Mouse (Mus musculus): Measurements from ENCODE around the gene Plgrkt. TPM values are rescaled to one million over a fixed set of nuclear protein-coding genes. Genes with fewer than 3 reads are reported as not detected.

Gene Plgrkt
- polyA plus RNA-seq, 1 experiment from 2014 or later = 90.5 TPM

DNA sequence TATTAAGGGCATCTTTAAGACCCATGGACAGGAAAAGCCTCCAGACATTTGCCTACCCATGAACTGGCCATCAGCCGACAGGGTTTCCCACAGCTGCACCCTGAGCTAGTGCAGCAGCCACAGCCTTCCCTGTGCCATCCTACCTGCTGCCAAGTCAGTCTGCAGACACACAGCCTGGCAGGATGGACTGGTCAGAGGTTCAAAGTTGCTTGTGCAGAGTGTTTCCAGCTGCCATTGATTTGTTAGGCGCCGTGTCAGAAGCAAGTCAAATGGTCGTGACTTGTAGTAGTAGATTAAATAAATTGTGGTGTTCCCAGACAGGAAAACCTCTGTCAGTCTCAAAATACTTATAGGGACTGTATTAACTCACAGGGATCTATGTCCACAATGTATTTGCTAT lies 36.1 kb upstream of the Plgrkt start:
- WGBS = 89% methylated on average over 4 of the region's 4 CpGs
- no peaks in the 10 kb centered on the region for H3K36me3 ChIP-seq (ENCODE audit: control insufficient read depth, insufficient read depth, low read length)
- no peak overlapping the region for H3K4me3 ChIP-seq (ENCODE audit: low read depth, low read length)
- no peak overlapping the region for H3K4me2 ChIP-seq (ENCODE audit: low read depth, low read length)
- no peaks in the 10 kb centered on the region for H3K27me3 ChIP-seq (ENCODE audit: control insufficient read depth, insufficient read depth, low read length)
- ATAC-seq (ENCODE audit: low read depth) = no peak
- no peak overlapping the region for H3K27ac ChIP-seq (ENCODE audit: low read depth, low read length)
- H3K9ac ChIP-seq (replicated peaks; ENCODE audit: low read depth, low read length) = no peak overlapping the region
- no peaks in the 10 kb centered on the region for H3K4me1 ChIP-seq (ENCODE audit: control insufficient read depth, insufficient read depth, low read length)
- no peaks in the 10 kb centered on the region for H3K9me3 ChIP-seq (ENCODE audit: control insufficient read depth, low read length)

DNA sequence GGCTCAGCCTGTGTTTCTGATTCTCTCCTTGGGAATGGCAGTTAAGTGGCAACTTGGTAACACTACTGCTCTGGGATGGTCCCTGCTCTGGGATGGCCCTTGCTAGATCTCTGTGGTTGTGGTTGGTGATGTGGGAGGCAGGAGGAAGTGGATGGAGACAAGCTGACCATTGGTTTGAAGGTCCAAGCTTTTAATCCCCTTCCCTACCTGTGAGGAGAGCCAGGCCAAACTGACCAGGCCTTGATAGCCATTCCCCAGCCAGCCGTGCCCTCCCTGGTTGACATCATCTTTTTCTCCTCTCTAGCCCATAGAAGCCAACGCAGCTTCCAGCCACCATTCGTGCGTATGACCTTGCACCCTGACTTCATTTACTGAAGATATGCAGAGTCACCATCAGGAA lies 35.4 kb upstream of the Plgrkt start:
- Histone ChIP-seq H3K9ac (replicated peaks; ENCODE audit: low read depth, low read length) (no peak overlapping the region), H3K27me3 (ENCODE audit: control insufficient read depth, insufficient read depth, low read length) (no peaks in the 10 kb centered on the region), H3K9me3 (ENCODE audit: control insufficient read depth, low read length) (no peaks in the 10 kb centered on the region), H3K4me3 (ENCODE audit: low read depth, low read length) (no peak overlapping the region), H3K27ac (ENCODE audit: low read depth, low read length) (no peak overlapping the region), H3K36me3 (ENCODE audit: control insufficient read depth, insufficient read depth, low read length) (no peaks in the 10 kb centered on the region), H3K4me1 (ENCODE audit: control insufficient read depth, insufficient read depth, low read length) (no peaks in the 10 kb centered on the region), H3K4me2 (ENCODE audit: low read depth, low read length) (no peak overlapping the region)
- no peak for ATAC-seq (ENCODE audit: low read depth)
- 95% methylated on average over 4 of the region's 4 CpGs for WGBS

DNA sequence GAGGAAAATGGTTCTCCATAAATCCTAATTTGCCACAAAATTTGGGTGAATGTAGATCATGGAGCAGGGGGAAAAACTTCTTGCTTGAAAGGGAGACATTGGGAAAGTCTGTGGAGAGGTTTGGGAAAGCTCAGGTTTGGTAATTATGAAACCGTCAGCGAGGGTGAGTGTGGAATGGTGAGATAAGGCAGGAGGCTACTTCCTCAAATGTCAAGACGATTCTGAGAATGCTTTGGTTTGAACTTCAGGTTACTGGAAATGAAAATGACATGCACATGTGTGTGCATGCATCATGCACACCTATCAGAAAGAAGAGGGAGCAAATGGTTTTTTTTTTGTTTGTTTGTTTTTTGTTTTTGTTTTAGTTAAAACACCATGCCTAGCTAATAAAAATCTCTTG lies 33.3 kb upstream of the Plgrkt start:
- H3K4me2 ChIP-seq (ENCODE audit: low read depth, low read length) = no peak overlapping the region
- no peaks in the 10 kb centered on the region for H3K36me3 ChIP-seq (ENCODE audit: control insufficient read depth, insufficient read depth, low read length)
- no peaks in the 10 kb centered on the region for H3K27me3 ChIP-seq (ENCODE audit: control insufficient read depth, insufficient read depth, low read length)
- no peak for ATAC-seq (ENCODE audit: low read depth)
- no peaks in the 10 kb centered on the region for H3K9me3 ChIP-seq (ENCODE audit: control insufficient read depth, low read length)
- H3K9ac ChIP-seq (replicated peaks; ENCODE audit: low read depth, low read length) = no peak overlapping the region
- WGBS = 95% methylated on average over 3 of the region's 3 CpGs
- no peaks in the 10 kb centered on the region for H3K4me1 ChIP-seq (ENCODE audit: control insufficient read depth, insufficient read depth, low read length)
- no peak overlapping the region for H3K4me3 ChIP-seq (ENCODE audit: low read depth, low read length)
- H3K27ac ChIP-seq (ENCODE audit: low read depth, low read length) = no peak overlapping the region

DNA sequence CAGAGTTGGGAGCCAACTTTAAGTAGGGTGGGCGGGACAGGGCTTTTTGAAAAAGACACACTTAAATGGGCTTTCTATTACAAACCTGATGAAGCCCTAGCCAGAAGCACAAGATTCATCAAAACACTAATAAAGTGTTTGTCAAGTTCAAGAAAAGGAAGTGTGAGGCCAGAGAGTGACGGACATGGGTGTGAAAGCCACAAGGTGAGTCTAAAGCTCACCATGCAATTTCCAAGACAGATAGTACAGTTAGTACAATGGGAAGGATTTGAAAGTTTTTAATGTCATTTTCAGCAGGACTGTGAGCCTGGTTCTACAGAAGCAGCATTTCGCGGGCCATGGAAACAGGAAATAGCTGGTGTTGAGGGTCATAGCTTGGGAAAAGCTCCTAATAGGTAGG lies 32.6 kb upstream of the Plgrkt start:
- Histone ChIP-seq H3K9ac (replicated peaks; ENCODE audit: low read depth, low read length) (no peak overlapping the region), H3K9me3 (ENCODE audit: control insufficient read depth, low read length) (no peaks in the 10 kb centered on the region), H3K4me1 (ENCODE audit: control insufficient read depth, insufficient read depth, low read length) (no peaks in the 10 kb centered on the region), H3K27me3 (ENCODE audit: control insufficient read depth, insufficient read depth, low read length) (no peaks in the 10 kb centered on the region), H3K27ac (ENCODE audit: low read depth, low read length) (no peak overlapping the region), H3K36me3 (ENCODE audit: control insufficient read depth, insufficient read depth, low read length) (no peaks in the 10 kb centered on the region), H3K4me3 (ENCODE audit: low read depth, low read length) (no peak overlapping the region), H3K4me2 (ENCODE audit: low read depth, low read length) (no peak overlapping the region)
- ATAC-seq (ENCODE audit: low read depth) = no peak
- WGBS = 92% methylated on average over 4 of the region's 4 CpGs

DNA sequence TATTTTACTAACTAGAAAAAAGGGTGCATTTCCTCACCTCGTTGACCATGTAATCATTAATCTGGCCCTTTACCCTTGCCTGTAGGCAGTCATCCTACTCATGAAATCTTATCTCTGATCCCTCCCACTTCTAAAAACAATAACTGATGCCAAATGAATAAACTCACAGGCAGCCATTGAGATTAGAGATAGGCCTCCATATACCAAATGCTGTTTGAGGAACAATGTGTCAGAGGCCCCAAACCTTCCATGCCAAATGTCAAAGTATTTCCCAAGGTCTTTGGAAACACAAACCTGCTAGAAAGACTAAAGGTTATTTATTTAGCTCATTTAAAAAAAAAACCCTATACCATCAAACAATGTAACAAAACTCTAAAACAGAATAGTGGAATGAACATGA lies 29.2 kb upstream of the Plgrkt start:
- no peaks in the 10 kb centered on the region for H3K4me1 ChIP-seq (ENCODE audit: control insufficient read depth, insufficient read depth, low read length)
- H3K4me2 ChIP-seq (ENCODE audit: low read depth, low read length) = no peak overlapping the region
- WGBS = 85% methylated on average over 1 of the region's 1 CpGs
- ATAC-seq (ENCODE audit: low read depth) = no peak
- no peak overlapping the region for H3K27ac ChIP-seq (ENCODE audit: low read depth, low read length)
- no peaks in the 10 kb centered on the region for H3K9me3 ChIP-seq (ENCODE audit: control insufficient read depth, low read length)
- H3K36me3 ChIP-seq (ENCODE audit: control insufficient read depth, insufficient read depth, low read length) = no peaks in the 10 kb centered on the region
- H3K9ac ChIP-seq (replicated peaks; ENCODE audit: low read depth, low read length) = no peak overlapping the region
- H3K4me3 ChIP-seq (ENCODE audit: low read depth, low read length) = no peak overlapping the region
- H3K27me3 ChIP-seq (ENCODE audit: control insufficient read depth, insufficient read depth, low read length) = no peaks in the 10 kb centered on the region

DNA sequence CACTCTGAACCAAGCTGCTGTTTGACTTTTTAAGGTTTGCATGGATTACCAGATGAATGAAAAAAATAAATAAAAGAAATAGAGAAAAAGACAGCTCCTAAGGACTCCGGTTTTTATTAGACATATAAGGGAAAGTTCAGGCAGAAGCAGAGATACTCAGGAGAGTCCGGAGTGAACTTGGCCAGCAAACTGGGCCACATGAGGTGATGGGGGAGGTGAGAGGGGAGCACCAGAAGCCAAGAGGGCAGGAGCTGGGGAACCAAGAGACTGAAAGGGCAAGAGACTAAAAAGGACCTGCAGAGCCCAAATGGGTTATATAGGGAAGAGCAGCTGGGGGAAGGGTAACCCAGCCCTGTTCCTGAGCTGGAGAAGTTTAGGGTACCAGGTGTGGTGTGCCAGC lies 27.5 kb upstream of the Plgrkt start:
- Histone ChIP-seq H3K4me2 (ENCODE audit: low read depth, low read length) (no peak overlapping the region), H3K4me1 (ENCODE audit: control insufficient read depth, insufficient read depth, low read length) (no peaks in the 10 kb centered on the region), H3K36me3 (ENCODE audit: control insufficient read depth, insufficient read depth, low read length) (no peaks in the 10 kb centered on the region), H3K4me3 (ENCODE audit: low read depth, low read length) (no peak overlapping the region), H3K9ac (replicated peaks; ENCODE audit: low read depth, low read length) (no peak overlapping the region), H3K27ac (ENCODE audit: low read depth, low read length) (no peak overlapping the region), H3K27me3 (ENCODE audit: control insufficient read depth, insufficient read depth, low read length) (no peaks in the 10 kb centered on the region), H3K9me3 (ENCODE audit: control insufficient read depth, low read length) (no peaks in the 10 kb centered on the region)
- no peak for ATAC-seq (ENCODE audit: low read depth)
- WGBS = 95% methylated on average over 2 of the region's 2 CpGs

GRCm38 (mm10) chr19:29393333-29393732 lies 26.1 kb upstream of the Plgrkt start:
- no peak overlapping the region for H3K27ac ChIP-seq (ENCODE audit: low read depth, low read length)
- no peak overlapping the region for H3K4me3 ChIP-seq (ENCODE audit: low read depth, low read length)
- ATAC-seq (ENCODE audit: low read depth) = no peak
- no peaks in the 10 kb centered on the region for H3K9me3 ChIP-seq (ENCODE audit: control insufficient read depth, low read length)
- no peaks in the 10 kb centered on the region for H3K4me1 ChIP-seq (ENCODE audit: control insufficient read depth, insufficient read depth, low read length)
- no peaks in the 10 kb centered on the region for H3K36me3 ChIP-seq (ENCODE audit: control insufficient read depth, insufficient read depth, low read length)
- WGBS = 94% methylated on average over 9 of the region's 9 CpGs
- H3K9ac ChIP-seq (replicated peaks; ENCODE audit: low read depth, low read length) = no peak overlapping the region
- H3K4me2 ChIP-seq (ENCODE audit: low read depth, low read length) = no peak overlapping the region
- H3K27me3 ChIP-seq (ENCODE audit: control insufficient read depth, insufficient read depth, low read length) = no peaks in the 10 kb centered on the region

DNA sequence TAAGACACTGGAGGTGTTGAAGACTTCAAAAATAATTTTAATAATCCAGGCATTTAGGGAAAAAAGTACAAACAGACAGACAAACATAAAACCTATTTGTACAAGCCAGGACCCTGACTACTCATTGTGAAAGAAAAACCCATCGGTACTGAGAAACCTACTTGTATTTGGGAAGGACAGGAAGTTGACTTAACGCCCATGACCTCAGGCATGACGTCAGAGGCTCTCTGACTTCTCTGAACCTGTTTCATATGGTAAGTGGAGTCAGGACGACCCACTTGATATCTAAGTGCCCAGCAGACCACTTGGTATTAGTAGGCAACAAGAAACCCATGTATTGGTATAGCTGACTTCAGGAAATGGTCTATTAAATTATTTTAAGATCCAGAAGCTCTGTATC lies 24.1 kb upstream of the Plgrkt start:
- H3K9ac ChIP-seq (replicated peaks; ENCODE audit: low read depth, low read length) = no peak overlapping the region
- H3K27ac ChIP-seq (ENCODE audit: low read depth, low read length) = no peak overlapping the region
- no peaks in the 10 kb centered on the region for H3K27me3 ChIP-seq (ENCODE audit: control insufficient read depth, insufficient read depth, low read length)
- H3K4me2 ChIP-seq (ENCODE audit: low read depth, low read length) = no peak overlapping the region
- 74% methylated on average over 4 of the region's 4 CpGs for WGBS
- no peaks in the 10 kb centered on the region for H3K9me3 ChIP-seq (ENCODE audit: control insufficient read depth, low read length)
- no peak for ATAC-seq (ENCODE audit: low read depth)
- H3K4me3 ChIP-seq (ENCODE audit: low read depth, low read length) = no peak overlapping the region
- H3K36me3 ChIP-seq (ENCODE audit: control insufficient read depth, insufficient read depth, low read length) = no peaks in the 10 kb centered on the region
- H3K4me1 ChIP-seq (ENCODE audit: control insufficient read depth, insufficient read depth, low read length) = no peaks in the 10 kb centered on the region

DNA sequence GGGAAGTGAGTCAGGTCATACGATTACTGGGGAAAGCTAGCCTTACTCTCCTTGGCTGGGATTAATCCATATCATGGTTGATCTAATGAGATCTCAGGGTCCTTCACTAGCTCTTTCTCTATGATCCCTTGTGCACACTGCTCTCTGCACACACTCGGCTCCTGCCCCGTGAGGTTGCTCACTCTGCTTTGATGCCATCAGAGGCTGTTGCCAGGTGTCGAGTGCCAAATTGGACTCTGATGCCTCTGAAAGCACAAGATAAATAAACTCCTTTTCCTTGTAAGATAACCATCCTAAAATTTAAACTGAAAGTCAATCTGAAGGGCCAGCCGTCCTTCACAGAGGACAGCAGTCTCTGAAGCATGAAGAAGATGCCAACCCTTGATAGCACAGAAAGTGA lies 23.3 kb upstream of the Plgrkt start:
- Histone ChIP-seq H3K27me3 (ENCODE audit: control insufficient read depth, insufficient read depth, low read length) (no peaks in the 10 kb centered on the region), H3K27ac (ENCODE audit: low read depth, low read length) (no peak overlapping the region), H3K9ac (replicated peaks; ENCODE audit: low read depth, low read length) (no peak overlapping the region), H3K4me1 (ENCODE audit: control insufficient read depth, insufficient read depth, low read length) (no peaks in the 10 kb centered on the region), H3K4me3 (ENCODE audit: low read depth, low read length) (no peak overlapping the region), H3K4me2 (ENCODE audit: low read depth, low read length) (no peak overlapping the region), H3K9me3 (ENCODE audit: control insufficient read depth, low read length) (no peaks in the 10 kb centered on the region), H3K36me3 (ENCODE audit: control insufficient read depth, insufficient read depth, low read length) (no peaks in the 10 kb centered on the region)
- ATAC-seq (ENCODE audit: low read depth) = no peak
- WGBS = 89% methylated on average over 5 of the region's 5 CpGs

GRCm38 (mm10) chr19:29388818-29389217 lies 21.6 kb upstream of the Plgrkt start:
- H3K4me1 ChIP-seq (ENCODE audit: control insufficient read depth, insufficient read depth, low read length) = no peaks in the 10 kb centered on the region
- H3K9ac ChIP-seq (replicated peaks; ENCODE audit: low read depth, low read length) = no peak overlapping the region
- H3K36me3 ChIP-seq (ENCODE audit: control insufficient read depth, insufficient read depth, low read length) = no peaks in the 10 kb centered on the region
- no peak overlapping the region for H3K27ac ChIP-seq (ENCODE audit: low read depth, low read length)
- no peaks in the 10 kb centered on the region for H3K9me3 ChIP-seq (ENCODE audit: control insufficient read depth, low read length)
- no peaks in the 10 kb centered on the region for H3K27me3 ChIP-seq (ENCODE audit: control insufficient read depth, insufficient read depth, low read length)
- WGBS = 97% methylated on average over 1 of the region's 1 CpGs
- ATAC-seq (ENCODE audit: low read depth) = no peak
- H3K4me3 ChIP-seq (ENCODE audit: low read depth, low read length) = no peak overlapping the region
- no peak overlapping the region for H3K4me2 ChIP-seq (ENCODE audit: low read depth, low read length)

Data from neural tube, embryonic 14.5 days (tissue).